Mouse (Mus musculus): ENCODE results near the gene Pef1. TPM values are rescaled to one million over a fixed set of nuclear protein-coding genes. Genes with fewer than 3 reads are reported as not detected.

The Pef1 gene
- polyA plus RNA-seq, 1 experiment: 118 TPM

DNA sequence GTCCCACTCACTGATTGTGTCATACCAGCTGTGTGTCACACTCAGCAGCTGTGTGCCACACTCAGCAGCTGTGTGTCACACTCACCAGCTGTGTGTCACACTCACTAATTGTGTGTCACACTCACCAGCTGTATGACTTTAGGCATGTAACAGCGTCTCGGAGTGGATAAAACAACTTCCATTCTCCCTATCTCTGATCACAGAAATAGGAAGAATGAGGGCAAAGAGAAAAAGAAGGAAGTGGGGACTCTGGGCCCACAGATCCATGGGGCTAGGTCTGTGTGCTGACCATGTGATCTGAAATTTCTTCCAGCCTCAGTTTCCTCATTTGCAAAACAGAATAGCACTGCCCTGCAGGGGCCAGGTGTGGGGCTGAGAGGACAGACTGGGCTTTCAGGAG, 30.6 kb upstream of the Pef1 start:
- TF ChIP-seq CTCF (IDR thresholded peaks at IDR 0.05; ENCODE audit: insufficient read depth, low read length): no peak
- no peak for TF ChIP-seq POLR2A (IDR thresholded peaks at IDR 0.05; ENCODE audit: borderline replicate concordance, extremely low read depth, low read depth, low read length)
- DNase-seq: no peak
- Histone ChIP-seq H3K4me1 (ENCODE audit: control insufficient read depth, insufficient read depth, low read length) (no peaks in the 10 kb centered on the region), H3K4me3 (replicated peaks; ENCODE audit: extremely low read depth, low read depth, low read length) (no peak overlapping the region)
- 85% methylated on average over 2 of the region's 2 CpGs for WGBS

DNA sequence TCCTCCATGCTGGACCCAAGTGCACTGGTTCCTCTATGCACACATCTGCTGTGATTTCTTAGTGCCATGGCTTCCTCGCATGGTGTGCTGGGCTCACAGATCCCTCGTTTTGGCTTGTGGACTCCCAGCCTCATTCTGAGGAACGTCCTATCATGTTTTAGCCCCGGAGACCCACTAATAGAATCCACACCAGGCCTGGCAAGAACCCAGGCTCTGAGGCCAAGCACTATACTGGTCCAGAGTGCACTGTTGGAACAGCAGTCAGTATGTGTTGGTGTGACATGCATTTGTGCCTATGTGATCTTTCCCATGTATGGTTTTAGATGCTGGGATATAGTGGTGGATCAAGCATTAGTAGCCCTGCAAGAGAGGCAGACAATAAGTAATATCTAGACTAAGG, 29.0 kb upstream of the Pef1 start:
- no peak overlapping the region for H3K4me3 ChIP-seq (replicated peaks; ENCODE audit: extremely low read depth, low read depth, low read length)
- WGBS: 80% methylated on average over 4 of the region's 4 CpGs
- DNase-seq: no peak
- no peaks in the 10 kb centered on the region for H3K4me1 ChIP-seq (ENCODE audit: control insufficient read depth, insufficient read depth, low read length)
- TF ChIP-seq CTCF (IDR thresholded peaks at IDR 0.05; ENCODE audit: insufficient read depth, low read length) (no peak), POLR2A (IDR thresholded peaks at IDR 0.05; ENCODE audit: borderline replicate concordance, extremely low read depth, low read depth, low read length) (no peak)

DNA sequence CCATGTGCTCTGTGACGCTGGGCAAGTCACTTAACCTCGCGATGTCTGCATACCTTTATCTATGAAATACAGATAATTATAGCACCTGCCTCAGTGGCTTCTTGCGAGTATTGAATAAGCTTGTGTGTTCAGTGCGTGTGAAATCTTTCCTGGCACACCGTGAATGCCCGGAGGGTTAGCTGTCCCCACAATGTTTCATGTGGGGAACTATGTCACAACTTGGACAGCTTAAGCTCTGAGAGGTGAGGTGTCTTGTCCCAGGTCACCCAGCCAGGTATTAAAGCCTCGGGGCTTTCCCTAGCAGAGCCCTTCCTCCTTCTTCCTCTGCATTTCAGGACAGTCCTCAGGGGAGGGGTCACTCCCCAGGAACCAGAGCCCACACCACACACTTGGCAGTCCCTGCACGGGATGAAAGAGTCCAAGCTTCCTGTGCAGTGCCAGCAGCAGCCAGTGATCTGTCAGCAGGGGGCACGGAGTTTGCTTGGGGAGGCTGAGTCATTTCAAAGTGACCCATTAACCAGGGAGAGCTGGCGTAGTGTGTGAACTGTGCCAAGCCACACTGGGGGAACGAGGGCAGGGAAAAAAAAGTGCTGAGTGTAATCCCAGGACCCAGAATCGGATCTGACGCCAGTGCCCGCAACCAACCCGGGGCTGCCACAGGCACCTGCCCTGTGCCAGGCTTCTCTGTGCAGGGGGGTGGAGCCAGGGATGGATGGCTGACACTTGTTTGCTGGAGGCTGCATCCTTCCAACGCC, 27.4 kb upstream of the Pef1 start:
- 48% methylated on average over 17 of the region's 17 CpGs for WGBS
- TF ChIP-seq CTCF (IDR thresholded peaks at IDR 0.05; ENCODE audit: insufficient read depth, low read length): no peak
- TF ChIP-seq POLR2A (IDR thresholded peaks at IDR 0.05; ENCODE audit: borderline replicate concordance, extremely low read depth, low read depth, low read length): no peak
- no peaks in the 10 kb centered on the region for H3K4me1 ChIP-seq (ENCODE audit: control insufficient read depth, insufficient read depth, low read length)
- no peak overlapping the region for H3K4me3 ChIP-seq (replicated peaks; ENCODE audit: extremely low read depth, low read depth, low read length)
- DNase-seq: no peak

DNA sequence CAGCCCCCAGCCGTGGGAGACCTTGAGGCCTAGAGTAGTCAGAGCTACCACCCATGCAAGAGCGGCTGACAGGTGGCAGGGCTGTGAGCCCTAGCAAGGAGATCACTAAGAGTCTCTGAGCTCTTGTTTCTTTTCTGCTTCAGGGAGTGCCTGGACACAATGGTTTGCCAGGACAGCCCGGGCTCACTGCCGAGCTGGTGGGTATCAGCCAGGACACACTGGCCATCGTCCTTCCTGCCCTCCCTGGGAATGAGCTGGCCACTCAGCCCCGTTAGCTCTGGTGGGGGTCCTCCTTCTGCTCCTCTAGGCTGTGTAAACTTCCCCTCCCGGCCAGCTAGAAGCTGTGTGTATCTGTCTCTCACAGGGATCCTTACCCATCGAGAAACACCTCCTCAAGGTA, 25.5 kb upstream of the Pef1 start:
- WGBS: 60% methylated on average over 8 of the region's 8 CpGs
- DNase-seq: no peak
- TF ChIP-seq CTCF (IDR thresholded peaks at IDR 0.05; ENCODE audit: insufficient read depth, low read length): no peak
- no peak for TF ChIP-seq POLR2A (IDR thresholded peaks at IDR 0.05; ENCODE audit: borderline replicate concordance, extremely low read depth, low read depth, low read length)
- Histone ChIP-seq H3K4me1 (ENCODE audit: control insufficient read depth, insufficient read depth, low read length) (no peaks in the 10 kb centered on the region), H3K4me3 (replicated peaks; ENCODE audit: extremely low read depth, low read depth, low read length) (no peak overlapping the region)

DNA sequence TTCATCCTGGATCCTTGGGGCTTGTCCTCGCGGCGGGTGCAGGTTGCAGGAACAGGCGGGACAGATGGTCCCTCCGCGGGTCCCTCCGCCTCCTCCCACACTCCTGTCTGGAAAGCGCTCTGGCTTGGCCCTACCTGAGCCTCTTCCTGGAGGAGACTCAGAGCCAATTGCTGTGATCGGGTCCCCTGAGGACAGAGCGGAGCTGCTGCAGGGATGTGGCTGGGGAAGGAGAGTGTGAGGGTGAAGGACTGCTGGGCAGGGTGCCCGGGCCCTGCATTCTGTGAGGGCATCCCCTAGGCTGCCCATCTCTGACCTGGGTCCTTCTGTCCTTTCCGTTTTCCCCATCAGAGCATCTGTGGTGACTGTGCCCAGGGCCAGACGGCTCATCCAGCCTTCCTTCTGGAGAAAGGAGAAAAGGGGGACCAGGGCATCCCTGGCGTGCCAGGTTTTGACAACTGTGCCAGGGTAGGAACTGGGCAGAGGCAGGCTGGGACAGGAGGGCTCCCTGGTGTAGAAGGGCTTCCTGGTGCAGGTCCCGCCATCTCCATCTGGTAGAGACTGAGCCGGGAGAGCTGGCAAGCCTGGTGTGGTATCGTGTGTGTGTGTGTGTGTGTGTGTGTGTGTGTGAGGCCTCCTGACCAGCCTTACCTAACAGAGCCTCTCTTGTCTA, 23.4 kb upstream of the Pef1 start:
- 64% methylated on average over 17 of the region's 17 CpGs for WGBS
- TF ChIP-seq CTCF (IDR thresholded peaks at IDR 0.05; ENCODE audit: insufficient read depth, low read length) (no peak), POLR2A (IDR thresholded peaks at IDR 0.05; ENCODE audit: borderline replicate concordance, extremely low read depth, low read depth, low read length) (no peak)
- H3K4me3 ChIP-seq (replicated peaks; ENCODE audit: extremely low read depth, low read depth, low read length): no peak overlapping the region
- DNase-seq: no peak
- no peaks in the 10 kb centered on the region for H3K4me1 ChIP-seq (ENCODE audit: control insufficient read depth, insufficient read depth, low read length)

DNA sequence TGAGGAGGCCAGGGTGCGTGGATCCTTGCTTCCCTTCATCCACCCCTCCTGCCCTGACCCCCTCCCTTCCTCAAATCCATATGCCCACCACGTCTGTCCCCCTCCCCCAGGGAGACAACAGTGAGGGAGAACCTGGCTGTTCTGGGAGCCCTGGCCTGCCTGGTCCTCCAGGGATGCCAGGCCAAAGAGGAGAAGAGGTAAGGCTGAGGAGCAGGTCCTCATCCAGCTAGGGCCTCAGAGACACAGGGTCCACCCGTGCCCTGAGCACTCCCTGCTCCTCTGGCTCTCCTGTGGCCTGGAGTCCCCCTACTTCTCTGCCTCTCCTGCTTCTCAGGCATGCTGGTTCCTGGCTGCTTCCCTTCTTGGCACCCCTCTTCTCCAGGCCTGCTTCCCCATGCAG, 22.8 kb upstream of the Pef1 start:
- H3K4me3 ChIP-seq (replicated peaks; ENCODE audit: extremely low read depth, low read depth, low read length): no peak overlapping the region
- TF ChIP-seq POLR2A (IDR thresholded peaks at IDR 0.05; ENCODE audit: borderline replicate concordance, extremely low read depth, low read depth, low read length) (no peak), CTCF (IDR thresholded peaks at IDR 0.05; ENCODE audit: insufficient read depth, low read length) (no peak)
- DNase-seq: no peak
- no peaks in the 10 kb centered on the region for H3K4me1 ChIP-seq (ENCODE audit: control insufficient read depth, insufficient read depth, low read length)
- WGBS: 57% methylated on average over 3 of the region's 3 CpGs

DNA sequence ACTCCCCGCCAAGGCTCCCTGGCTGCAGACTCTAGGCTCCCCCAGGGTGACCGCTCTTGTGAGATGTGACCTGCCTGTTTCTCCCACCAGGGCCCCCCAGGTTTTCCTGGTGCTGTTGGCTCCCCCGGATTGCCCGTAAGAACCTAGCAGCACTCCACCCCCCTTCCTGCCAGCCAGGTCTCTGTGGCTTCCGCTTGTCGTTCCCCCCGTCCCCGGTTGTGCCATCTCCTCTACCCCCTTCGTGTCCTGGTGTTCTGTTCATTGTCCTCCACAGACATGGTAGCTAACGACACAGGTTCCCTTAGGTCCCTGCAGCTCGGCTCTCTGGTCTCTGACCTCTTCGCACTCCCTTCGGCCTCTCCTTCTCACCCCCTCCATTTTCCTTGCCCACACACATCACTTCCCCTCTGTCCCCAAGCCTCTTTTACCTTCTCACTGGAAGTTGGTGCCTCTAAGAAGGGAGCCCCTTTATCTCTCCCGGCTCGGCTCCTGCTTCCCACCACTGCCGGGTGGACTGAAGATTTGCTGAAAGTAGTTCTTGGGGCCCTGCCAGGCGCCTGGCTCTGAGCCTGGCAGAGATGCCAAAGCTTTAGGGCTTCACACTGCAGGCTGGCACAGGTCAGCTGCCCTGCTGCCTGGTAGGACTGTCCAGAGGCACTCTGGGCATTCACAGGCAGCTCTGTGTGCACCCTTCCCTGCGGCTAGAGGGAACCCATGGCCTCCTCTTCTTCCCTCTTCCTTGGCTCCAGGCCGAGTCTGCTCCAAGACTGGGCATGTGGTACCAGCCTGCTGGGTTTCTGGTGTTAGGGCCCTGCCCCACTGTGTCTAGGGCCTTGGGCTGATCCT, 20.8 kb upstream of the Pef1 start:
- Histone ChIP-seq H3K4me1 (ENCODE audit: control insufficient read depth, insufficient read depth, low read length) (no peaks in the 10 kb centered on the region), H3K4me3 (replicated peaks; ENCODE audit: extremely low read depth, low read depth, low read length) (no peak overlapping the region)
- peak; percentile 39 for DNase-seq
- TF ChIP-seq CTCF (IDR thresholded peaks at IDR 0.05; ENCODE audit: insufficient read depth, low read length) (no peak), POLR2A (IDR thresholded peaks at IDR 0.05; ENCODE audit: borderline replicate concordance, extremely low read depth, low read depth, low read length) (no peak)
- WGBS: 62% methylated on average over 19 of the region's 19 CpGs

DNA sequence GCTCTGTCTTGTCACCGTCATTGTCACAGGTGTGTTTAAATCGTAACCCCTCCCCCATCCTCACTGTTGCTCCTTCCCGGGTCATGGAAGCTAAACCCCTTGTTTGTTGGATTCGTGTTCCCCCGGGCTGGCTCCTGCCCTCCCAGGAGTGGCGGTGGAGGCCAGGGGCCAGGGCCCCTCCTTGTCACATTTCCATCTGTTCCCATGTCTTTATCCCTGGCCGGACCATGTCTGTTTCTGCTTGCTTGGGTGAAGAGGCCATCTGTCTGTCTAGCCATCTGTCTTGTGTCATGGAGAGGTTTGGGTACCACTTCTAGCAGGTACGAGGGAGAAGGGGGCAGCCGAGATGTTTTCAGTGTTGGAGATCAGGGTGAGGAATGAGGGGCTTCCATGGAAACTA, 20.1 kb upstream of the Pef1 start:
- H3K4me3 ChIP-seq (replicated peaks; ENCODE audit: extremely low read depth, low read depth, low read length): no peak overlapping the region
- DNase-seq: no peak
- TF ChIP-seq CTCF (IDR thresholded peaks at IDR 0.05; ENCODE audit: insufficient read depth, low read length): no peak
- no peak for TF ChIP-seq POLR2A (IDR thresholded peaks at IDR 0.05; ENCODE audit: borderline replicate concordance, extremely low read depth, low read depth, low read length)
- 57% methylated on average over 9 of the region's 9 CpGs for WGBS
- no peaks in the 10 kb centered on the region for H3K4me1 ChIP-seq (ENCODE audit: control insufficient read depth, insufficient read depth, low read length)

DNA sequence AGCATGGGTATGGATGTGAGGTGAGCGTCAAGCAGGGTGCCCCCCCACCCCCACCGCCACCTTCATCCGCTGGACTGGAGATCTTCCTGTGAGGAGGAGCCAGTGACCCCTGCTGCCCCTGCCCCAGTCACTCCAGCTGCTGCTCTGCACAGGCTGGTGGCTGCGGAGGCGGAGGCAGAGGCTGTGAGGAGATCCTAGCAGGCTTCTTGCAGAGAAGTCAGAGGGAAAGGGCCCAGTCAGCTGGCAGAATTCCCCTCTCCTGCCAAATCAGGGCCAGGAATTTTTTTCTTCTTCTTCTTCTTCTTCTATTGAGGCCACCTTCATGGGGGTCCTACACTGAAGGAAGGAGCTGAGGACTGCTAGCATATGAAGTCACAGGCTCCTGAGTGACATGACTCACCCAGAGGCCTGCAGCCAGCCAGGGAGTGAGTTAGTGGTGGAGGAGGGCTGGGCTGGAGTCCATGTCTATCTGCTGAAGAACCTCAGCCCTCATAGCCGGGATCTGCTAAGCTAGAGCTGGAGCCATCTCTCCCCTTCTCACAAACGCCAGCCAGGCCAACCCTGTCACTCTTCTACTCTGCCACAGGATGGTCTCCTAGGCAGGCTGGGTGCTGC, 17.9 kb upstream of the Pef1 start:
- TF ChIP-seq POLR2A (IDR thresholded peaks at IDR 0.05; ENCODE audit: borderline replicate concordance, extremely low read depth, low read depth, low read length): no peak
- no peak for TF ChIP-seq CTCF (IDR thresholded peaks at IDR 0.05; ENCODE audit: insufficient read depth, low read length)
- WGBS: 57% methylated on average over 7 of the region's 7 CpGs
- no peak for DNase-seq
- Histone ChIP-seq H3K4me1 (ENCODE audit: control insufficient read depth, insufficient read depth, low read length) (no peaks in the 10 kb centered on the region), H3K4me3 (replicated peaks; ENCODE audit: extremely low read depth, low read depth, low read length) (no peak overlapping the region)

Measured in lung, adult 2 months (tissue).